Mouse (Mus musculus) ES-E14 (cell line): ENCODE measurements around the gene Agap3. TPM values are rescaled to one million over a fixed set of nuclear protein-coding genes. Genes with fewer than 3 reads are reported as not detected.

ENCODE experiments used
- DNase-seq: peaks from one replicate; pipeline ENCODE4 v3.0.0-alpha.2; 2013; ENCODE audit warnings: low read depth, low spot score
- H3K27ac ChIP-seq: 2 replicates; pipeline ENCODE4 v1.5.1; 2012; ENCODE audit warnings: low read depth, mild to moderate bottlenecking, low read length, moderate library complexity, mixed read lengths; ENCODE audit not compliant: poor library complexity, insufficient read depth, severe bottlenecking
- H3K36me3 ChIP-seq: 2 replicates; pipeline ENCODE4 v1.6.1; 2012; ENCODE audit warnings: mild to moderate bottlenecking, low read length, moderate library complexity, mixed read lengths; ENCODE audit not compliant: control insufficient read depth, poor library complexity, insufficient read depth, severe bottlenecking
- H3K4me1 ChIP-seq, 2 experiments: fragments of 150-350 bp in 1 of 2; sonication (generic) in 1 of 2; 2 replicates each; pipeline ENCODE4 v1.6.1; 2012; ENCODE audit warnings: low read length in 2 of 2, mild to moderate bottlenecking in 1 of 2, mixed read lengths in 1 of 2; ENCODE audit not compliant: control insufficient read depth in 2 of 2, insufficient read depth in 2 of 2, poor library complexity in 1 of 2
- H3K4me3 ChIP-seq, 2 experiments: fragments of 150-350 bp in 1 of 2; sonication (generic) in 1 of 2; 2 replicates each; pipeline ENCODE4 v1.5.1; 2012; ENCODE audit warnings: low read length in 2 of 2, low read depth in 1 of 2, mild to moderate bottlenecking in 1 of 2, mixed read lengths in 1 of 2; ENCODE audit not compliant: insufficient read depth in 1 of 2, poor library complexity in 1 of 2, severe bottlenecking in 1 of 2
- H3K9ac ChIP-seq: 2 replicates; pipeline ENCODE4 v1.6.1; 2012; ENCODE audit warnings: low read depth, mild to moderate bottlenecking, low read length, mixed read lengths; ENCODE audit not compliant: poor library complexity, insufficient read depth, severe bottlenecking
- H3K9me3 ChIP-seq: fragments of 150-350 bp; sonication (generic); 2 replicates; pipeline ENCODE4 v1.6.1; 2012; ENCODE audit warnings: low read depth, mild to moderate bottlenecking, low read length; ENCODE audit not compliant: control insufficient read depth, insufficient read depth
- CHD2 ChIP-seq: IDR thresholded peaks from 2 replicates; pipeline ENCODE4 v1.6.1; 2014; ENCODE audit warnings: mild to moderate bottlenecking, low read depth, low read length, inconsistent platforms
- HCFC1 ChIP-seq: IDR thresholded peaks from 2 replicates; pipeline ENCODE4 v1.6.1; 2012; ENCODE audit warnings: low read length, inconsistent platforms, borderline replicate concordance; ENCODE audit not compliant: insufficient read depth
- MAFK ChIP-seq: IDR thresholded peaks from 2 replicates; pipeline ENCODE4 v1.6.1; 2014; ENCODE audit warnings: mild to moderate bottlenecking, low read depth, low read length, inconsistent platforms; ENCODE audit not compliant: insufficient read depth
- ZC3H11A ChIP-seq: IDR thresholded peaks from 2 replicates; pipeline ENCODE4 v1.6.1; 2012; ENCODE audit warnings: low read depth, mild to moderate bottlenecking, inconsistent platforms, low read length, borderline replicate concordance
- ZNF384 ChIP-seq: IDR thresholded peaks from 2 replicates; pipeline ENCODE4 v1.6.1; 2012; ENCODE audit warnings: low read depth, low read length, inconsistent platforms
- in situ Hi-C, 2 experiments: fragments of 600-800 bp; cut with MboI; formaldehyde crosslinking; loops; one replicate each; pipeline ENCODE4 v1.15.1; 2025; ENCODE audit warnings: low sequenced_read_pairs in 2 of 2, inconsistent platforms in 1 of 2; ENCODE audit not compliant: unreplicated experiment in 2 of 2
- total RNA-seq: library from RNA; depleted of rRNA; stranded (reverse); fragments of 300-350 nt; gene quantifications from 2 replicates; pipeline ENCODE4 v1.2.3, GENCODE M21; 2012

Gene Agap3
- total RNA-seq, 1 experiment: 51.2 TPM

DNA sequence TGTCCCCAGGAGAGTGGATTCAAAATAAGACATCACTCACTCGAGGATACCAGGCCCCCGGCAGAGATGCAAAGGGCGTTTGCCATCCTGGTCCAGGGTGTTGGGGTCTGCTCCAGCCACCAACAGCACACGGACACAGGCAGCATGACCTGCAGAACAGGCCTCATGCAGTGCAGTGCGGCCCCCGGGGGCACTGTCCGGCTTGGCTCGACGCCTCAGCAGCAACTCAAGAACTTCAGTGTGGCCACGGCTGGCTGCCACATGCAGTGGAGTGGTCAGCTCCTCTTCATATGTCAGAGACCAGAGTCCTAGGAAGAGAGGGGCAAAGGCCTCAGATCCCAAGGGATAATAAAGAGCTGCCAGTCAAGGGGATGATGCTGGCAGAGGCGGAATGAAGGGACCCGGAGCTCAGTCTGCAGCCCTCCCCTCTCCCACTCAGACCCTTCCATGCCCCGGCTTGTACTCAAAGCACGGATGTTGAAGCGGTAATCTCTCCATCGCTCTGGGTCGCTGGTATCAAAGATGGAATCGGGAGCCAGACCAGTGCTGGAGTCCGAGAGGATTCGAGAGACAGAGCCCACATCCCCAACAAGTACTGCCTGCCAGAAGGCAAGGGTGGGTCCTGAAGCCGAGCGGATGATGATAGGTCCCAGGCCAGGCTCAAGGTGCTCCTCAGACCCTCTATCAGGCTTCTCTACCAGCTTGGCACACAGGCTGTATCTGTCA lies 87.8 kb downstream of the Agap3 start:
- Histone ChIP-seq H3K4me3 (no peak overlapping the region), H3K9me3 (no peaks in the 10 kb centered on the region), H3K4me1 (peaks cover 2 to 14% of the 10 kb centered on the region in 2 experiments; a peak in 2 of 4 replicates), H3K27ac (no peak overlapping the region), H3K36me3 (no peaks in the 10 kb centered on the region), H3K9ac (no peak overlapping the region)
- TF ChIP-seq MAFK: no peak
- TF ChIP-seq ZNF384: no peak
- TF ChIP-seq HCFC1: no peak
- no peak for TF ChIP-seq ZC3H11A
- no peak for TF ChIP-seq CHD2
- in situ Hi-C loops: no loop called here
- DNase-seq: no peak

DNA sequence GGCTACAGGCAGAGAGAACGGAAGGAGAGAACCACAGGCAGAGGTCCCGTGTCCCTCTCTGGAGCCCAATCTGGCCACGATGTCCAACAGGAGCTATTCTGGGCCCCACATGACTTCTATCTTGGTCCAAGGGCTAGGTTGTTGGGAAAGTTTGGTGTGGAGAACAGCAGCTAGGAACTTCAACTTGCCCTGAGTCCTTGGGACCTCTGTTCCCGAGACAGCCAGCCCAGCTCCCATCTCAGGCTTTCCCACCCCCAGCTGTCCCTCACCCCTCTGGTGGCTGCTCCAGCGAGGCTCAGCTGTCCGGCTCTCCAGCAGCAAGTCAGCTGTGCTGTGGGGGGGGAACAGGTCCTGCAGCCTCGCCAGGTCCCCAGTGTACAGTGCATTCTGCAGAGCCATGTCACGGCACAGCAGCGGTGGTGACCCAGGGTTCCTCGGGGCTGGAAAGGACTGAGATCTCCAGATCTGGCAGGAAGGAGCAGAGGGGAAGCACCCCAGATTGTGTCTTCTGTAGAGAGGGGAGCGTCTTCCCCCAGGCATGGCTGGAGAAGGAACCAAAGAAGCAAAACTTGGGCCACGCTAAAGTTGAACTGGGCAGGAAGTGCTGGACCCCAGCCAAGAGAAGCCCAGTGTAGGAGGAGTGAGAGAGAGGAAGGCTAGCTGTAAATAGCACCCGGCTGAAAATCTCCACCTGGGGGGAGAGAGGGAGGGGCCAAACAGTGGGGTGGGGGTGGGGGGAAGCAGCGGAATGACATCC lies 88.6 kb downstream of the Agap3 start, which contains the start of gene Asb10:
Gene Asb10 (minus strand): TSS at position 592 of the 757 bp plus-strand sequence.
- in situ Hi-C loops: no loop called here
- H3K9me3 ChIP-seq: no peaks in the 10 kb centered on the region
- H3K27ac ChIP-seq: no peak within 1 kb of the TSS
- peaks cover 2 to 14% of the 10 kb centered on the region in 2 experiments; a peak in 2 of 4 replicates for H3K4me1 ChIP-seq
- peak within 1 kb of the TSS; percentile 22 for H3K9ac ChIP-seq
- H3K4me3 ChIP-seq: peak within 1 kb of the TSS; percentile 11 to 36; a peak in 2 of 4 replicates
- no peak for DNase-seq
- H3K36me3 ChIP-seq: no peaks in the 10 kb centered on the region
- TF ChIP-seq MAFK (no peak), ZC3H11A (no peak), HCFC1 (no peak), CHD2 (no peak), ZNF384 (no peak)

DNA sequence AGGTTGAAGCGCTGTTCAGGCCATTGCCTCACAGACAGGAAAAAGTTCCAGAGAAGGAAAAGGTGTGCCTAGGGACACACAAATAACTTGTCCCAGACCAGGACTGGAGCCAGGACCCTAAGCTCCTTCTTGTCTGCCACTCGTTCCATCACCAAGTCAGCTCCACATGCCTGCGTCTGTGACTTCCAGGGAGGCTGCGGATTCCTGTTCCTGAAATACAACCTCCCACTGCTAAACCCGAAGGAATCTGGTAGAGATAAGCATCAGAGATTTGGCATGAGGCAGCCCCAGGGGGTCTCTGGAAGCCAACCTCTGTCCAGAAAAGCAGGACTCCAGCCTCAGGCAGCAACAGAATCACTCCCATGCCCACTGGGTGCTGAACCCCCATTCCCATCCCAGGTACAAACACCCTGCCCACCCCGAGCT lies 89.2 kb downstream of the Agap3 start:
- peaks cover 2 to 14% of the 10 kb centered on the region in 2 experiments; a peak in 2 of 4 replicates for H3K4me1 ChIP-seq
- no peak overlapping the region for H3K4me3 ChIP-seq
- in situ Hi-C loops: no loop called here
- H3K27ac ChIP-seq: no peak overlapping the region
- no peak for DNase-seq
- no peaks in the 10 kb centered on the region for H3K9me3 ChIP-seq
- H3K36me3 ChIP-seq: no peaks in the 10 kb centered on the region
- TF ChIP-seq CHD2 (no peak), HCFC1 (no peak), ZC3H11A (no peak), ZNF384 (no peak), MAFK (no peak)
- H3K9ac ChIP-seq: no peak overlapping the region

DNA sequence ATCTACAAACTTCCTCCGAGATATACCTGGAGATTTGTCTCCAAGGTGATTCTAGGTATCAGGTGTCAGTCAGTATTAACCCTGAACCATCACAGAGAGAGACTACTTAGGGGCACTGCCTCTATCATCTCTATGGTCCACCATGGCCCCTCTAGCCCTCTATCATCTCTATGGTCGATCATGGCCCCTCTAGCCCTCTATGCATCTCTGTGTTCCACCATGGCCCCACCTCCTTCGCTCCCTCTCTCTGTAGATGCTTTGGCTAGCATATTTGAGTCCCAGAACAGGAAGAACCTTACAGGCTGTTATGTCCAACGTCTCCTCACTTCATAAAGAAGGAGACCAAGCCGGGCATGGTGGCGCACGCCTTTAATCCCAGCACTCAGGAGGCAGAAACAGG lies 90.7 kb downstream of the Agap3 start:
- peak; percentile 56 for DNase-seq
- no peak overlapping the region for H3K4me3 ChIP-seq
- TF ChIP-seq MAFK (no peak), HCFC1 (no peak), ZC3H11A (no peak), CHD2 (no peak), ZNF384 (no peak)
- H3K9me3 ChIP-seq: no peaks in the 10 kb centered on the region
- in situ Hi-C loops: no loop called here
- no peaks in the 10 kb centered on the region for H3K36me3 ChIP-seq
- H3K4me1 ChIP-seq: peaks cover 2 to 12% of the 10 kb centered on the region in 2 experiments; a peak in 2 of 4 replicates
- H3K27ac ChIP-seq: no peak overlapping the region
- H3K9ac ChIP-seq: no peak overlapping the region
